Mouse (Mus musculus): Measurements from ENCODE around the gene Lrrc4c. TPM values are rescaled to one million over a fixed set of nuclear protein-coding genes. Genes with fewer than 3 reads are reported as not detected.

Lrrc4c gene
- polyA plus RNA-seq, 1 experiment, result 0.58 TPM

DNA sequence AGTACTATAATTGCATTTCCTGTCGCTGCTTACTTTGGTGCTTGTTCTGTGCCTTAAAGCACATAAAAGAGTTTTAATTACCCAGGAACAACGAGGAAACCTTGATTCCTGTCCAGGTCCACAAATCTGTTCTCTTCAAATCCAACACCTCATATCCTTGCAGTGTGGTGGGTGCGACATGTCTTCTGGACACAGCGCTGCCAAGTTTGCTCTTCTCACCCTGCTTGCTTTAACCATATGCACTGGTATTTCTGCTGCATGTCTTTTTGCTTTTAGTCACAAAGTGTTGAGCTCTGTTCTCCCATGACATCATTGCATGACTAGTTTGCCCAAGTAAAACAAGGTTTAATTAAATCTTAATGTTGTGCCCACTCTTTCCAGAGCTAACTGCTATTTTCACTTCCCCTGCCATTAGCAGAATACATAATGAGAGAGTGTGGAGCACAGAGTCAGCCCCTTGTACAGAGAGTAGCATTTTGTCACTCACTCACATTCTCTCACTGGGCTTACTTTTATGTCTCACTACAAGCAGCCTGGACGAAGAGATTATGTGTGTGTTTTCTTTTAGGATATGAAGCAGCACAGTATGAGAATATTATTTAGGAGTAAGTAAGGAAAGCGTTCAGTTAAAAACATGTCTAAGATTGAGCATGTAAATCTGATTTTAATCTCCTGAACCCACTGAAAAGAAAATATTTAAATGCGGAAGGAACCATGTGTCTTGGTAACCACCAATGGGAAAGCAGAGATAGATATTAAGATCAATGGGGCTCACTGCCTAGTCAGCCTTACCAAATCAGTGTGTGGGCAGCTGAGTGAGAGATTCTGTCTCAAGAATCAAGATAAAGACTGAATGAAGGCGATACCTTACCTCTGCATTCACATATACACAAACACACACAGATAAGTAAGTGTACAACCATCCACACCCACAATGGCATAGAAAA, 1096.7 kb downstream of the Lrrc4c start:
- Histone ChIP-seq H3K4me3 (replicated peaks; ENCODE audit: extremely low read depth, low read depth, low read length) (no peak overlapping the region), H3K4me1 (ENCODE audit: control insufficient read depth, insufficient read depth, low read length) (no peaks in the 10 kb centered on the region)
- WGBS, result 75% methylated on average over 8 of the region's 8 CpGs
- no peak for TF ChIP-seq POLR2A (IDR thresholded peaks at IDR 0.05; ENCODE audit: borderline replicate concordance, extremely low read depth, low read depth, low read length)
- no peak for TF ChIP-seq CTCF (IDR thresholded peaks at IDR 0.05; ENCODE audit: insufficient read depth, low read length)
- no peak for DNase-seq

DNA sequence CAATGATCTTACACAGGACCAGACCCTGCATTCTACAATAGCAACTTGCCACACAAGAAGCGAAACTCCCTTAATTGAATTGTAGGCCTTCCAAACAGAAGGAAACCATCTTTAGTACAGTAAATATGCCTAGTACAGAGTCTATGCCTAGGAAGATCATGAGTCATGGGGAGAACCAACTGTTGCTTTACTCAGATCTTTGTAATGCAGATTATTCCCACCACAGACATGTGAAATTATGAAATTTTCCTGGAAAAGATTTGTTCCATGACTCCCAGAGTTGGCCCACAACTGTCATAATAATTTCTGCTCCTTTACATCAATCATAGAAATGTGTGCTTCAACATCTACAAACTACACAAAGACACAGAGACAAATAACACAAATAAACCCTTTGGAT, 1116.2 kb downstream of the Lrrc4c start:
- TF ChIP-seq CTCF (IDR thresholded peaks at IDR 0.05; ENCODE audit: insufficient read depth, low read length) (no peak), POLR2A (IDR thresholded peaks at IDR 0.05; ENCODE audit: borderline replicate concordance, extremely low read depth, low read depth, low read length) (no peak)
- 91% methylated on average over 1 of the region's 1 CpGs for WGBS
- Histone ChIP-seq H3K4me3 (replicated peaks; ENCODE audit: extremely low read depth, low read depth, low read length) (no peak overlapping the region), H3K4me1 (ENCODE audit: control insufficient read depth, insufficient read depth, low read length) (no peaks in the 10 kb centered on the region)
- no peak for DNase-seq

DNA sequence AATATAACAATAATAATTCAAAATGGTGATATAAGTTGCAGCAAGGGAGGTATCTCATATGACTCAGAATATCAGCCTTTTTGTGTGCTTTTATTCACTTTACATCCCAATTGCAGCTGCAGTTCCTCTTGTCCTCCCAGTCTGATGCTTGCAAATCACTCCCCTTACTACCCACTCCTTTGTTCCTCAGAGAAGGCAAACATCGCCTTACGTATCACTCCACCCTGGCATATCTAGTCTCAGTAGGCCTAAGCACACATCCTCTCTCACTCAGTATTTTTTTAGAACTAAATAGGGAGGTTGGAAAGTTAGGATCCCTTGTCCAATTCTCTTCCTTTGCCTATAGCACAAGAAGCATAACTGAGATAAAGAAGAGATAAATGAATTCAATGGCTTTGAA, 1117.6 kb downstream of the Lrrc4c start:
- DNase-seq, result no peak
- 57% methylated on average over 2 of the region's 2 CpGs for WGBS
- TF ChIP-seq CTCF (IDR thresholded peaks at IDR 0.05; ENCODE audit: insufficient read depth, low read length) (no peak), POLR2A (IDR thresholded peaks at IDR 0.05; ENCODE audit: borderline replicate concordance, extremely low read depth, low read depth, low read length) (no peak)
- Histone ChIP-seq H3K4me3 (replicated peaks; ENCODE audit: extremely low read depth, low read depth, low read length) (no peak overlapping the region), H3K4me1 (ENCODE audit: control insufficient read depth, insufficient read depth, low read length) (no peaks in the 10 kb centered on the region)

DNA sequence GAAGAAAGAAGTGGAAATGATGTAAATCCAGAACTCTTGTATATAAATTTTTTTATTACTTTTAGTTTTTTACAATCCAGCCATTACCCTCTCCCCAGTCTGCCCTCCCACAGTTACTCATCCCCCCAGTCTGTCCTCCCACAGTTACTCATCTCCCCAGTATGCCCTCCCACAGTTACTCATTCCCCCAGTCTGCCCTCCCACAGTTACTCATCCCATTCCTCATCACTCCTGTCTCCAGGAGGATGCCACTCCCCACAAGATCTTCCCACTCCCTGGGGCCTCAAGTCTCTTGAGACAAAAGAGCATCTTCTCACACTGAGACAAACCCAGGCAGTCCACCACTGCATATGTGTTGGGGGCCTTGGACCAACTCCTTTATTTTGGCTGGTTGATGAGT, 1119.8 kb downstream of the Lrrc4c start:
- DNase-seq, result no peak
- no peak overlapping the region for H3K4me3 ChIP-seq (replicated peaks; ENCODE audit: extremely low read depth, low read depth, low read length)
- no peak for TF ChIP-seq POLR2A (IDR thresholded peaks at IDR 0.05; ENCODE audit: borderline replicate concordance, extremely low read depth, low read depth, low read length)
- TF ChIP-seq CTCF (IDR thresholded peaks at IDR 0.05; ENCODE audit: insufficient read depth, low read length), result no peak
- H3K4me1 ChIP-seq (ENCODE audit: control insufficient read depth, insufficient read depth, low read length), result no peaks in the 10 kb centered on the region

DNA sequence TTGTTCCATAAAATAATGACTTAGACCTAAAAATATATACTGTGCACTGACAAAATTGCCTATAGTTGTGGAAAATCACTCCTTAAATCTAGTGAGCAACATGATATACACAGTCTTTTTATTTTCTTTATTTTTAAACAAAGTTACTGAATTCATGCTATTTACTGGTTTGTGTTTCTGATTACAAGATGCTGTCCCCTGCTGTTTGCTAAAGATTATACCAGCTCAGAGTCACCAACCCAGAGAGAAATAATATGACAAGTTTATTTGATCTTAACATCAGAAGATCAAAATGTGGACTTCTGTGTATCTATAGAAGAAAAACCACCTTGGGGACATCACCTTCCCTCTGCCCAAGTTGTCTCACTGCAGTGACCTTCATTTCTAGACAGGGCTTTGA, 1145.6 kb downstream of the Lrrc4c start:
- no peak for DNase-seq
- Histone ChIP-seq H3K4me1 (ENCODE audit: control insufficient read depth, insufficient read depth, low read length) (no peaks in the 10 kb centered on the region), H3K4me3 (replicated peaks; ENCODE audit: extremely low read depth, low read depth, low read length) (no peak overlapping the region)
- TF ChIP-seq CTCF (IDR thresholded peaks at IDR 0.05; ENCODE audit: insufficient read depth, low read length) (no peak), POLR2A (IDR thresholded peaks at IDR 0.05; ENCODE audit: borderline replicate concordance, extremely low read depth, low read depth, low read length) (no peak)

DNA sequence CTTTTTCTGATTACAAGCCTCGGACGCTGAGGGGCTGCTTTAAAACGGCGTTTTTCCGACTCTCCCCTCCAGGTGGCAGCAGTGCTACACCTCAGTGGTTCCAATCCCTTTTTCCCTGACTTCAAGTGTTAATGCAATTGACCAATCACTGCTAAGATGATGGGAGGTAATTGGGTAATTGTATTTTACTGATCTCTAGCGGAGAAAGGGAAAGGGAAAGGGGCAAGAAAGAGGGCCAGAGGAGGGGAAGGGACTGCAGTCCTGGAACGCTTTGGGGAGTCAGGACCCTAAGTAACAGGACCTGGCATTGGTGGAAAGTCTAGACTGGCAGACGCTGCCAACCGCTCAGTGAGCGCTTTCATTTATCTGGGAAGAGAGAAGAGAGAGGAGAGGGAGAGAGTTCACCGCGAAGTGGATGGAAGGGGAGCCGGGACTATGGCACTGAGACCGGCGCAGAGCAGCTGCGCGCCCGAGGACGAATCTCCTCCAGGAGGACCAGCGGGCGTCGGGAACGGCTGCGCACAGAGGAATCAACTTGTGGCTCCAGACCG, 1148.3 kb downstream of the Lrrc4c start:
- Histone ChIP-seq H3K4me1 (ENCODE audit: control insufficient read depth, insufficient read depth, low read length) (no peaks in the 10 kb centered on the region), H3K4me3 (replicated peaks; ENCODE audit: extremely low read depth, low read depth, low read length) (peak overlapping the region; percentile 29)
- no peak for TF ChIP-seq POLR2A (IDR thresholded peaks at IDR 0.05; ENCODE audit: borderline replicate concordance, extremely low read depth, low read depth, low read length)
- peak; percentile 68 for TF ChIP-seq CTCF (IDR thresholded peaks at IDR 0.05; ENCODE audit: insufficient read depth, low read length)
- peak; percentile 15 for DNase-seq
- WGBS, result 1% methylated on average over 25 of the region's 25 CpGs

DNA sequence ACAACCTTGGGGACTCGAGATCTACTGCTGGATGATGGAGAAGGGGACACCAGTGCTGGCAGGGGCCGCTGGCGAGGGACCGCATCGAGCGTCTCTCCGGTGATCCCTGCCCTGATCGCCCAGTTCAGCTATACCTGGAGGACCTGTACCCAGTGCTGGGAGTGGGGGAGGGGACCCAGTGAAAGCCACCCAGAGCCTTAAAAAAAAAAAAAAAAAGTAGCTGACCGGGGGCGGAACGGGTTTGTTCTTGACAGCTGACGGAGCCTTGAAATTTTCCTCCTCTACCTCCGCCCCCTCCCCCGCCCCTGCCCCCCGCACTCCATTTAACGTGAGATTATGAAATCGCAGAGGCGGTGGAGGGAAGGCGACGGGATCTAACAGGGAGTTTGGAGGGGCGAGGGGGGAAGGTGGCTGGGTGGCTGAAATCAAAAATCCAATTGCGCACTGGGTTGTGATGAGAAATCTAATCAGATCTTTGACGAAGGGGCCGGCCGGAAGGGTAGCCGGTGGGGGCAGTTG, 1149.1 kb downstream of the Lrrc4c start:
- TF ChIP-seq POLR2A (IDR thresholded peaks at IDR 0.05; ENCODE audit: borderline replicate concordance, extremely low read depth, low read depth, low read length), result no peak
- no peak for TF ChIP-seq CTCF (IDR thresholded peaks at IDR 0.05; ENCODE audit: insufficient read depth, low read length)
- no peak for DNase-seq
- 2% methylated on average over 26 of the region's 26 CpGs for WGBS
- H3K4me3 ChIP-seq (replicated peaks; ENCODE audit: extremely low read depth, low read depth, low read length), result peak overlapping the region; percentile 37
- no peaks in the 10 kb centered on the region for H3K4me1 ChIP-seq (ENCODE audit: control insufficient read depth, insufficient read depth, low read length)

DNA sequence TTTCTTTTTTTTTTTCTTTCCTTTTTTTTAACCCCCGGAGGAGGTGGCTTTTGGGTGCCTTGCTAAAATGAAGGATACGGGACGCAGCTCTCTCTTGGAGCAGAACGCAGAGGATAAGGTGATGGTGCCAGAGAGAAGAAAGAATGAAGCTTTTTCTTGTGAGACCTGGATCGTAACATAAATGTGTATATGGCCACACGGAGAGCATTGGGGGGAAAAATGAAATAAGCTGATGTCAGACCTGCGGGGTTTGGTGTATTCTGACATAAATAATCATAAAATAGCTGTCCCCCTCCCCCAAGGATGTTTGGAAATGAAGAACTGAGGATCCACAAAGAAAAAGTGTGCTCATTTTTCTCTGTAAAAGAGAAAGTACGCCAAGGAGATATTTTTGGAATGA, 1149.7 kb downstream of the Lrrc4c start:
- TF ChIP-seq CTCF (IDR thresholded peaks at IDR 0.05; ENCODE audit: insufficient read depth, low read length), result no peak
- TF ChIP-seq POLR2A (IDR thresholded peaks at IDR 0.05; ENCODE audit: borderline replicate concordance, extremely low read depth, low read depth, low read length), result no peak
- no peak for DNase-seq
- WGBS, result 9% methylated on average over 8 of the region's 8 CpGs
- peak overlapping the region; percentile 5 for H3K4me3 ChIP-seq (replicated peaks; ENCODE audit: extremely low read depth, low read depth, low read length)
- no peaks in the 10 kb centered on the region for H3K4me1 ChIP-seq (ENCODE audit: control insufficient read depth, insufficient read depth, low read length)

DNA sequence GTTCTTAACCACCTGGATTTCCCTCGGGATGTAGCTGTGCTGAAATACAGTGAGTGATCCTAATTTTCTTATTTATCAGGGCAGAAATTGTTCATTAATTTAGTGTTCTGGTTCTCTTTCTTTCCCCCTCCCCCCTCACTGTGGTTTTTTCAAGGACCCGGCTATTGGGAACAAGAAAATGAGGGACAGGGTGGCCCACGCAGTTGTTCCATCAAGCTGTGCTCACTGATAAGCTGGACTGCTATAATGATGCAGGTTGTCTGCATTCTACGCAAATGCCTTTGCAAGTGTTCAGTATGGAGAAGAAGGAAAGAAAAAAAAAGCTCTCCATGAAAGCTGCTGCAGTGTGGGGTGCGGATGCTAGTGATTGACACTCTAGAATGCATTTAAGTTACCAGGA, 1150.4 kb downstream of the Lrrc4c start:
- no peak for DNase-seq
- Histone ChIP-seq H3K4me1 (ENCODE audit: control insufficient read depth, insufficient read depth, low read length) (no peaks in the 10 kb centered on the region), H3K4me3 (replicated peaks; ENCODE audit: extremely low read depth, low read depth, low read length) (no peak overlapping the region)
- TF ChIP-seq CTCF (IDR thresholded peaks at IDR 0.05; ENCODE audit: insufficient read depth, low read length) (no peak), POLR2A (IDR thresholded peaks at IDR 0.05; ENCODE audit: borderline replicate concordance, extremely low read depth, low read depth, low read length) (no peak)
- WGBS, result 40% methylated on average over 5 of the region's 5 CpGs

DNA sequence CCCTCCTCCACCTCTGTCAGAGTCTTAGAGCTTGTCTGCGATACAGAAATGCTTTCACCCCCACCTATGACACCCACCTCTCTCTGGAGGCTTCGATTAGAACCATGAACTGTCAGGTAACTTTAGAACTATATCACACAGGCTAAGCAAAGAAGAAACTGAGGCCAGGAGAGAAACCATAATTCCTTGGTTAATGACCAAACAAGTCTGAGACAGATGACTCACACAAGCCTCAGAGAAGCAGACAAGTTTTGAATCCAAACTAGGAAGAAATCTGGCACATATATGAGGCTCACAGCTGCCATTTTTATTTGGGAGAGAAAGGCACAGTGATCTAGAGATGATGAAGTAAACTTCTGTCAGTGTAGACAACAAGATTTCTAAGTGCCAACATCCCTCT, 1151.4 kb downstream of the Lrrc4c start:
- Histone ChIP-seq H3K4me3 (replicated peaks; ENCODE audit: extremely low read depth, low read depth, low read length) (no peak overlapping the region), H3K4me1 (ENCODE audit: control insufficient read depth, insufficient read depth, low read length) (no peaks in the 10 kb centered on the region)
- 26% methylated on average over 2 of the region's 2 CpGs for WGBS
- DNase-seq, result no peak
- TF ChIP-seq CTCF (IDR thresholded peaks at IDR 0.05; ENCODE audit: insufficient read depth, low read length) (no peak), POLR2A (IDR thresholded peaks at IDR 0.05; ENCODE audit: borderline replicate concordance, extremely low read depth, low read depth, low read length) (no peak)
